Mouse (Mus musculus) kidney, postnatal 0 days (tissue): ENCODE measurements around the gene Nckap5l. TPM values are rescaled to one million over a fixed set of nuclear protein-coding genes. Genes with fewer than 3 reads are reported as not detected.

Source experiments
- ATAC-seq: fragments of 200-750 bp; cut with Nextera tagmentation; replicated peaks from 2 replicates; pipeline ENCODE4 v1.8.0; 2017; ENCODE audit warnings: low read depth, moderate number of reproducible peaks, moderate TSS enrichment, moderate library complexity; ENCODE audit not compliant: low FRiP score
- DNase-seq: peaks from one replicate; pipeline ENCODE4 v3.0.0-alpha.2; 2016; ENCODE audit warnings: low spot score
- H3K27ac ChIP-seq: fragments of 300-500 bp; sonication (generic); 2 replicates; pipeline ENCODE4 v1.5.1; 2014; ENCODE audit warnings: mild to moderate bottlenecking
- H3K27me3 ChIP-seq: fragments of 300-500 bp; sonication (generic); 2 replicates; pipeline ENCODE4 v1.6.1; 2014; ENCODE audit warnings: low read length, mixed read lengths; ENCODE audit not compliant: insufficient read depth
- H3K36me3 ChIP-seq: fragments of 300-500 bp; sonication (generic); 2 replicates; pipeline ENCODE4 v1.6.1; 2014; ENCODE audit warnings: low read length, mixed read lengths; ENCODE audit not compliant: insufficient read depth
- H3K4me1 ChIP-seq: fragments of 300-500 bp; sonication (generic); replicated peaks from 2 replicates; pipeline ENCODE4 v1.6.1; 2014; ENCODE audit warnings: antibody characterized with exemption, low read length, mixed read lengths; ENCODE audit not compliant: insufficient read depth
- H3K4me2 ChIP-seq: fragments of 300-500 bp; sonication (generic); 2 replicates; pipeline ENCODE4 v1.6.1; 2014; ENCODE audit warnings: mild to moderate bottlenecking, low read length, moderate library complexity, mixed read lengths
- H3K4me3 ChIP-seq: fragments of 300-500 bp; sonication (generic); replicated peaks from 2 replicates; pipeline ENCODE4 v1.5.1; 2014; ENCODE audit warnings: low read depth, low read length
- H3K9ac ChIP-seq: fragments of 300-500 bp; sonication (generic); 2 replicates; pipeline ENCODE4 v1.6.1; 2014; ENCODE audit warnings: low read depth, low read length
- H3K9me3 ChIP-seq: fragments of 300-500 bp; sonication (generic); replicated peaks from 2 replicates; pipeline ENCODE4 v1.6.1; 2016; ENCODE audit warnings: low read length, inconsistent platforms, mixed read lengths
- CTCF ChIP-seq: IDR thresholded peaks from 2 replicates; pipeline ENCODE4 v1.5.1; 2016; ENCODE audit warnings: antibody characterized with exemption, low read depth, mild to moderate bottlenecking, moderate library complexity
- WGBS: fragments of 180-500 bp; shearing (Covaris S2); extraction: QIAGEN DNeasy Blood & Tissue Kit; methylation state at CpG from one replicate; pipeline ENCODE4 v1.1.7; 2014; 5-methylcytosine and 5-hydroxymethylcytosine counted together
- polyA plus RNA-seq: library from polyadenylated mRNA; unstranded; fragments of >200 nt; fragmentation: Nextera tagmentation; extraction: Ambion mirVana; gene quantifications from 2 replicates; pipeline ENCODE4 v1.2.1, GENCODE M21; 2015

Gene Nckap5l
- polyA plus RNA-seq, 1 experiment from 2014 or later: 6.5 TPM

DNA sequence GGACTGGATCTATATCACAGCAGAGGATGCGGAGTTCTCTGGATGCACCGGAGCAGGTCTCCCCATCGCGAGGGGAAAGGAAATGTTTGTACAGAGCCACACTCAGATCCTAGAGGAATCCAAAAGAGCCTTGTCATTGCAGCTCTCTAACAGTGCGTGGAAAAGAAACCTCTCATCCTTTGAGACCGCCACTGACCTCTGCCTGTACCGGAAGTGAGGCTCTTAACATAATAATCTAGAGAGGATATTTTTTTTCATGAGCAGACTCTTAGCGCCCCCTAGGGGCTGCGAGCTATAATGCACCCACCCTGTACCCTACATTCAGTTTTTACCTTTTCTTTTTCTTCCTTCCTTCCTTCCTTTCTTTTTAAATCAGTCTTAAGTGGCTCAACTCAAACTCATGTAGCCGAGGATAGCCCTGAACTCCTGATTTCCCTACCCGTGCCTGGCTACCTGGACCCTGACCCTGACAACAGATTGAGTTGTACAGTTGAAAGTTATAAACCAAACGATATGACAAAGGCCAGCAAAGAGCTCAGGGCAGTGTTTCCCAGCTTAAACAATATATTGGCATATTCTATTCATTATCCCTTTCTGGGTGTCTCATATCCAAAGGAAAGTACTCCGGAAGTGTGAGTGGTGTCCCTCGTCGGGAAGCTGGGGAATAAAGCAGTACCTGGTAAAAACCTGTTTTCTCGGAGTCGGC lies 13.6 kb upstream of the Nckap5l start:
- H3K4me2 ChIP-seq: peak overlapping the region; percentile 10; the same call in 1 of the 2 replicates
- H3K4me1 ChIP-seq: no peaks in the 10 kb centered on the region; the same call in 1 of the 2 replicates
- peak; percentile 94 for TF ChIP-seq CTCF
- DNase-seq (peak; percentile 87), ATAC-seq (peak; percentile 45; the same call in 1 of the 2 replicates)
- no peak overlapping the region for H3K27ac ChIP-seq
- no peaks in the 10 kb centered on the region for H3K27me3 ChIP-seq
- no peak overlapping the region for H3K9ac ChIP-seq
- no peaks in the 10 kb centered on the region for H3K36me3 ChIP-seq
- no peaks in the 10 kb centered on the region for H3K9me3 ChIP-seq
- no peak overlapping the region for H3K4me3 ChIP-seq
- WGBS: 56% methylated on average over 17 of the region's 17 CpGs

DNA sequence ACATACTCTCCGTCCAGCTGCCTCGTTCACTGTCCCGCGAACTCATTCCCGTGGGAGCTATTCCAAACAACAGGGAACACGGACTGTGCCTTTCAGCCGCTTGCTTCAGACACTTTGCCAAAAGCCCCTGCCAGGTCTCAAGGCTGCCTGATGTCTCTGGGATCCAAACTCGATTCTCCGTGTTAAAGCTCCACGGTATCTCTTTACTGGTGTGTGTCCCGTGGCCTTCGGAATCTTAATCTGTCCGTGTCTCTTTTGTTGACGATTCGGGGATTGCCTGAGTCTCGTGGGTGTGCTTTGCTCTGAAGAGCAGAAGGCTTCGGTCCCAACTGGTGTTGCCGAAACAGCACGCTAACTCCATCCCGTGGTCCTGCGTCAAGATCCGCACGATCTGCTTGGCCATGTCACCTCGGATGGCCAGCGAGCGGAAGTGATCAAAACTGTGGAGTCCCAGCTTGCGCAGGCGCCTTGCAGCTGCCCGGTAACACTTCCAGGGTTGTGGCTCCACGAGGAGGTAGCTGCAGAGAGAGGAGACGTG lies 12.7 kb upstream of the Nckap5l start:
- no peaks in the 10 kb centered on the region; the same call in 1 of the 2 replicates for H3K4me1 ChIP-seq
- no peaks in the 10 kb centered on the region for H3K27me3 ChIP-seq
- no peaks in the 10 kb centered on the region for H3K36me3 ChIP-seq
- H3K9me3 ChIP-seq: no peaks in the 10 kb centered on the region
- no peak overlapping the region for H3K4me2 ChIP-seq
- H3K4me3 ChIP-seq: no peak overlapping the region
- ATAC-seq: no peak
- no peak overlapping the region for H3K9ac ChIP-seq
- 0 out of 2 replicates have a peak overlapping the region, but pooled peaks have one; percentile 15 for H3K27ac ChIP-seq
- TF ChIP-seq CTCF: no peak
- DNase-seq: peak; percentile 36
- 80% methylated on average over 31 of the region's 31 CpGs for WGBS

DNA sequence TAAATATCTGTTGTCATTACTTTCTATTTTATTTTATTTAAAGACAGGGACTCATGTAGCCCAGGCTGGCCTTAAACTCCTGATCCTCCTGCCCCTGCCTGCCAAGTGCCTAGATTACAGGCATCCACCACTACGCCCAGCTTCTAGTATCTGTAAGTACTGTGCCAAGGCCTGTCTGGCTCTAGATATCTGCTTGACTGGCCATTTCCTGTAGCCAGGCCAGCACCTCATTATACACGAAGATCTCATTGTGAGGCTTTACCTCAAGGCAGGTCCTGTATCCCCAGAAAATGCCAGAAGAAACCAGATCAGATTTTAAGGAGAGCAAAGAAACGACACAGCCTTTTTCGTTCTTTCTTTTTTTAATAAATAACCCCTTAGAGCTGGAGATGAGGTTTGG lies 12.2 kb upstream of the Nckap5l start:
- no peak for DNase-seq
- H3K4me1 ChIP-seq: no peaks in the 10 kb centered on the region
- H3K27ac ChIP-seq: 0 out of 2 replicates have a peak overlapping the region, but pooled peaks have one; percentile 15
- H3K27me3 ChIP-seq: no peaks in the 10 kb centered on the region
- H3K4me2 ChIP-seq: no peak overlapping the region
- 76% methylated on average over 4 of the region's 4 CpGs for WGBS
- TF ChIP-seq CTCF: no peak
- no peak for ATAC-seq
- H3K4me3 ChIP-seq: no peak overlapping the region
- no peaks in the 10 kb centered on the region for H3K9me3 ChIP-seq
- H3K9ac ChIP-seq: no peak overlapping the region
- H3K36me3 ChIP-seq: no peaks in the 10 kb centered on the region

DNA sequence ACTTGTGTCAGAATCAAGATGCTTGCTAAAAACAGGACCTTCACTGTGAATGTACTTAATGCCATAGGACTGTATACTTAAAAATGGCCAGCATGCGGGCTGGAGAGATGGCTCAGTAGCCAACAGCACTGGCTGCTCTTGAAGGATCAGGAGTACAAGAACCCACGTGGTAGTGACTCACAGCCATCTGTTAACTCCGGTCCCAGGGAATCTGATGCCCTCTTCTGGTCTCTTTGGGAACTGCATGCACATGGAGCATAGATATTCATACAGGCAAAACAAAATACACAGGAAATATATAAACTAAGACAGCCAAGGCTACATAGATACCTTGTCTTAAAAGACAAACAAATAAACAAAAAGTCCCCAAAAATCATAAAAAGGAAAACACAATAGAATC lies 11.5 kb upstream of the Nckap5l start:
- Histone ChIP-seq H3K4me1 (no peaks in the 10 kb centered on the region), H3K9me3 (no peaks in the 10 kb centered on the region), H3K4me2 (no peak overlapping the region), H3K27me3 (no peaks in the 10 kb centered on the region), H3K9ac (no peak overlapping the region), H3K4me3 (no peak overlapping the region), H3K27ac (no peak overlapping the region), H3K36me3 (no peaks in the 10 kb centered on the region)
- ATAC-seq (0 out of 2 replicates have a peak, but pooled peaks have one; percentile 29), DNase-seq (peak; percentile 93)
- peak; percentile 96 for TF ChIP-seq CTCF
- 40% methylated on average over 3 of the region's 3 CpGs for WGBS

DNA sequence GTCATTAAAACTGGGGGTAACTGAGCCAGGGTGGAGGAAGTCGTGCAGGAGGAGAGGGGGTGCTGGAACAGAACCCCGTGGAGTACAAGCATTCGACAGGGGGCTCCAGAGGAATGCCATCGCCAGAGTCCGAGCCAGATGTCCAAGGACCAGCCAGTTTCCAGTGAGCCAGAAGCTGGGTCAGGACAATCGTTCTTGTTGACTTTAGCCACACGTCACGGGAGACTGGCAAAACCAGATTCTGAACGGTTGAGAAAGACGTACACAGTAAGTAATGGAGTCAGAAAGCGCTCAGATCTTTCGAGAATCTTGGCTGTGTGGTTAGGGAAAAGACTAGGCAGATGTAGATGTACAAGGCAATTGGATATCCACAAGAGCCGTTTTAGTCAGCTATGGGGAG lies 5.6 kb upstream of the Nckap5l start:
- Histone ChIP-seq H3K4me3 (no peak overlapping the region), H3K9ac (no peak overlapping the region), H3K4me1 (no peaks in the 10 kb centered on the region), H3K36me3 (no peaks in the 10 kb centered on the region), H3K4me2 (no peak overlapping the region), H3K27ac (no peak overlapping the region), H3K9me3 (no peaks in the 10 kb centered on the region), H3K27me3 (no peaks in the 10 kb centered on the region)
- WGBS: 68% methylated on average over 13 of the region's 13 CpGs
- no peak for TF ChIP-seq CTCF
- ATAC-seq: no peak
- no peak for DNase-seq

DNA sequence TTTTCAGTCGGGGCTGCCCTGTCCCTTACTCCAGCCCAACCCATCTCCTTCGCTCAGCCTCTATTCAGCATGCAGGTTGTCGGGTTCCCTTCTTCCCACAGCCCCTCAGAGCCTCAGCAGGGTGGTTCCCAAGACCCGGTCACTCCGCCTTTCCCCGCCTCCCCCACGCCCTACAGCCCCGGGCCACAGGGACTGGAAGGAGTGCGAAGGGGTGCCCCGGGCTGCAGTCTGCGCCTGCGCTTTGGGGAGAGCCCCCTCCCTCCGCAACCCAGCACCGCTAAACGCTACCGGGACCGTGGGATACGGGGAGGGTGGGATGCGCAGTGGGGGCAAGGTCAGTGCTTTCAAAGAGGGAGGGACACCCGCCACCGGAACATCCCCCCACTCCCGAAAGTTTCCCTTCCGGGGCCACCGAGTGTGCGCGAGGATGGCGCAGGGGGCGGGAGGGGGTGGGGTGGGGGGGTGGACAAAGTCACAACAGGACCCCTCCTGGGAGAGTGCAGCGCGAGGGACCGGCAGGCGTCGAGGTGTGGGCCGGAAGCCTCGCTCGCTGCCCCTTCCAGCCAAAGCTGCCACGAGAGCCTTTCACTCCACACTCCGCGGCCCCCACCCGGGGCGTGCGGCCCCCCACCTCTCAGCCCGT lies 464 bp downstream of the Nckap5l start:
- peak overlapping the region; percentile 90 for H3K4me2 ChIP-seq
- WGBS: 1% methylated on average over 34 of the region's 43 CpGs
- no peaks in the 10 kb centered on the region; the same call in 1 of the 2 replicates for H3K4me1 ChIP-seq
- peak; percentile 78 for DNase-seq
- TF ChIP-seq CTCF: no peak
- ATAC-seq: peak; percentile 59
- H3K4me3 ChIP-seq: peak overlapping the region; percentile 89
- H3K36me3 ChIP-seq: no peaks in the 10 kb centered on the region
- no peaks in the 10 kb centered on the region for H3K27me3 ChIP-seq
- H3K9me3 ChIP-seq: no peaks in the 10 kb centered on the region
- peak overlapping the region; percentile 81 for H3K9ac ChIP-seq
- peak overlapping the region; percentile 90 for H3K27ac ChIP-seq
